Mouse (Mus musculus) urinary bladder, postnatal 36 days (tissue): ENCODE results near the gene Fzd4.

ENCODE experiments used
- DNase-seq, 2 experiments: peaks; one replicate each; pipeline ENCODE4 v3.0.0; 2022; ENCODE audit warnings: low spot score in 2 of 2, mixed read lengths in 1 of 2

The Fzd4 gene

DNA sequence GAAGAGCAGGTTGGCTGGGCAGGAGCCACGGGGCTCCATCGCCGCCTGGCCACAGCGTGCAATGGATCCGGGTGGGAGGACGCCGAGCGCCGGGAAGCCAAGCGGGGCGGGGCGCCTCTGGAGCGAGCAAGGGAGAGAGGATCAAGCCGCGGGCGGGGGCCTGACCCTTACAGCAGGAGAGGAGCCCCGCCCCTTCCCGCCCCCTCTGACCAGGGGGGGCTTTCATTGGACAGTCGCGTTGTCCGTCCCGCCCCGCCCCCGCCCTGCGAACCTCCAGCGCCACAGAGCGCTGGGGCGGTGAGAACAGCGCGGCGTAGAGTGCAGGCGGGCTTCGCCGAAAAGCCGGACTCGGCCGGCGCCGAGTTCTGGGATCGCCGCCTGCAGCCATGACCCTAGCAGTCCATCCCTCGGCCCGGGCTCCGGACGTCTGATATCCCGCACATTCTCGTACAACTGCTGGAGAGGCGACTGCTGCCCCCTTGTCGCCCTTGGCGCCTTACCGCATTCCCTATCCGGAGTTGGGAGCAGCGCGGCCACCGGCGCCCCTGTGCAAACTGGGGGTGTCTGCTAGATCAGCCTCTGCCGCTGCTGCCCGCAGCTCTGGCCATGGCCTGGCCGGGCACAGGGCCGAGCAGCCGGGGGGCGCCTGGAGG, at the start of gene Fzd4, which contains the start of gene Tmem135:
TSS of gene Fzd4 (plus strand) at position 275 of the 653 bp plus-strand sequence.
TSS of gene Tmem135 (minus strand) at position 142 of the 653 bp plus-strand sequence.
- DNase-seq = peak; percentile 88 to 94

DNA sequence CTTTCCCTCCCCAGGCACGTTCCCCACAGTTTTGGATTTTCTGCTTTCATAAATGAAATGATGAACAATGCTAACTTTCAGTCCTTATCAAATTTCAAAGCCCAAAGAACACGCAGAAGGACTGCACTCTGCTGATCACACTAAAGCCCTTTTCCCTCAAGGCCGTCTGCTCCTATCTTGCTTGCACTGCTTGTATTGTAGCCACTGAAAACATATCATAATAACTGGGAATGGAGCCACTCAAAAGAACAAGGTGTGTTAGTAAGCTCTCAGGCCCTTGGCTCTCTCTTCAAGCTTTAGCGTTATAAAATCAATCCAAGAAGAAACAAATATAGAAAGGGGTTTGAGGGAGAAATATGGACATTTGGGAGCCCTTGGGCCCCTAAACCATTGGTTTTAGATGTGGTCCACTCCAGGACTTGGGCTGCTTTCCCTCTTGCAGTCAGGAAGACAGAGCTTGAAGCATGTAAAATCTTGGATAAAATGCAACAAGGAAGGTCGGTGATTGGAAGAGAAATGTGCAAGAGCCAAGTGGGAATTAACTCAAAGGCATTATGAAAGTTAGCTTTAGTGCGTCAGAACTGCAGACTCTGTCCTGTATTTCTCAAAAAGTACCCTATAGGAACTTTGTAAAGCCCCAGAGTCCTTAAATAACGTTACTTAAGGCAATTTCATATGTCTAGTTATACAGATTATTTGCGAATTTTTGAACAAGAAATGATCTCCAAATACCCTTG, 48.5 kb upstream of the Fzd4 start:
- DNase-seq = no peak

DNA sequence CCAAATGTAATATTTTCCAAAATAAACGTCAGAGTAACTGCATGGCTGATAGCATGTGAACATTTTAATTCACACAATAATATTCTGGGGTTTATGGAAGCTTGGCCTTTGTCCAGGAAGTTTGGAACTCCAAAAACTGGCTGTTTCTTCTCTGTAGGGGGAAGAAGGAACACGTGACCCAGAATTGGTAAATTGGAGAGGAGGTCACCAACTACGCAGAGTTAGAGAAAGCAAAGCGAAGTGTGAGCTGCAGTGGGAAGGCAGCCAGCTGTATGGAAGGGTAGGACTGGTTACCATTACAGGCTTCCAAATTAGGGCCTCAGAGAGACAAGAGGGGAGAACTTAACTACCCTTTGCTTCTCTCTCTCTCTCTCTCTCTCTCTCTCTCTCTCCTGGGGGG, 47.8 kb upstream of the Fzd4 start:
- peak in 1 of 2 experiments; percentile 29 for DNase-seq

DNA sequence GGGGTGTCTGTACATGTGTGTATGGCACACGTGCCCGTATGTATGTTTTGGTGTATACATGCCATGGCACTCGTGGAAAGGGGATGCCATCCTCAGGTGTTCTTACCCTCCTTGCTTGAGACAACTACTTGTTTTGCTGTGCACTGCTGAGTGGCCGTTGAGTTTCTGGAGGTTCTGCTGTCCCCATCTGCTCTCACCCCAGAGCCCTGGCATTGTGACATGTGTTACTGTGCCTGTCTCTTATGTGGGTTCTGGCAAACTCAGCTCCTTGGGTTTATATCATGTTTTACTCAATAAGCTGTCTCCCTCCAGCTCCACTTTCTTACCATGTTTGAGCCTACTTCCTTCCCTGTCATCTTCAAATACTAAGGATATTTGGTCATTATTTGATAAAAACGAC, 40.2 kb upstream of the Fzd4 start:
- DNase-seq = no peak

DNA sequence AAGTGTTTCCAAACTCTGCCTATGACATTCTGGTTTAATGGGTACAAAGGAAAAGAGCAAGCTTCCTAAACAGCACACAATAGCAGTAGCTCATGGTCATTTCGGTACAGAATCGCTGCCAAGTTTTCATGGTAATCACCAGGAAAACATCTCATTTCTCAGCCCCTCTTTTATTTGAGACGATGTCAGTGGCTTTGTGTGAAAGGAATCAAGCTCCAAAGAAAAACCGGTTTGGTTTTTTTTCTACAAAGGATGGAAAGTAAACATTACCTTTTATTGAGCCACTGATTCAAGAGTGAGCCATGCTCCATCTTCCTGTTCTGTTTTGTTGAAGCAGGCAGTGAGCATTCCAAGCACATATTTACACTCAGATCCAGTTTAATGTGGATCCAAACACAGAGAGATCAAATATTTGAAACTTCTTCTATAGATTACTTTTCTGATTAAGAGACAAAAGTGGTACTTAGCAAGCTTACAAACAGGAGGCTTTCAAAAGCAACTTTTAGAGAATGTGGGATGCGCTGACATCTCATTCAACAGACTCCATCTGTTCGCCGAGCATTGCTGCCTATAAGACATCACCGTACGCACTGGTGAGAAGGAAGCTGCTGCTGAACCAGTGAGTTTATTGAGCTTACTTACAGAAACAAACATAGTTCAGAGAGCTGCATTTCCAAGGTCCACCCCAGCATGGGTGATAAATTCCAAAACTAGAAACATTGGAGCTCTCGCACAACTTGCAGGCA, 38.8 kb upstream of the Fzd4 start:
- DNase-seq = no peak

DNA sequence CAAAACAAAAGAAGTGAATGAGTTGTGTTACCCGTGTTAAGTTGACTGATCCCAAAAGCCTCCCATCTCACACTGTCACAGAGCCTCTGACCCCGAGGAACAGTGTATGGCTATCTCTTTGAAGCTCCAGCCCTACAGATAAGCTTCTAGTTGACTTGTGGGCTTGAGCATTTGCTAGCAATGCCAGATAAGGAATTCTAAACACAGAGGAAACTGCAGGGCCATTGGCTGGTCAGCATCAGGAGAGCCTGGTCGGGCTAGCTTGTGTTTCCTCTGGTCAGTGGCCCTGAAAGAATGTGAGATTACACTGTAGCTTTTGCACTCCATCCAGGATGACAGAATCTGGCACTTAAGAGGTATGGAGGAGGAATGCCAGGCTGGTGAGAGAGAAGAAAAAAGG, 36.5 kb upstream of the Fzd4 start:
- DNase-seq = no peak

DNA sequence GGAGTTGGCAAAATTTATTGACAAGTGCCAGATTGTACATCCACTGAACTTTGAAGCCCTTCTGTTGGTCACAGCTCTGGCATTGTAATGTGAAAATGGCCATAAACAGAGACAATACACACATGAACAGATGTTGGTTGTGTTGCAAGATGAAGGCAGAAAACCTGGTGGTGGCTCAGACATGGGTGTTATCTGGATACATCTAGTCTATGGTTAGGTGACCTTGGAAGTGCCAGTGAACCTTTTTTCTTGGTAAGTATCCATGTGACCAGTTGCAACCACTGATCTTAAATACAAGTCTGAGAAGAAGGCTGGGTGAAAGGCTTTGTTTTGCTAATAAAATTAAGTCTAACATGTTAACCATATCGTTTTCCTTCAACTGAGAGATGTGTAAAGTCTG, 34.1 kb upstream of the Fzd4 start:
- DNase-seq = no peak

DNA sequence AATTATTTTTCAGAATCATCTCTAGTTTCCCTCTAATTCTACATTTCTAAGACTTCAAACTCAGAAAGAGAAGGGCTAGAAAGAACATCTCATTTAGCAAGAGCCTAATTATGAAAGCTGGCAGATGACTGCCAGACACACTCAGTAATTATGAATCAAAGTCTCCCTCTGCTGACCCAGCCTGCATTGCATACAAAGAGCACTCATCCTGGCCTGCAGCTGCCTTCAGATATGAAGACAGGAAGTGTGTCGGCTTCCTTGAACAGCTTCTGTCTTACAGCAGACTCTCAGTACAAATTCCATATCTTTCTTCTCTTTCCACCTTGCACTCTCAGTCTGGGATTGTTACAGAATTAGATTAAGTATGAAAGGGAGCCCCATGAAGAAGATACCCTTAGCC, 33.2 kb upstream of the Fzd4 start:
- DNase-seq = peak in 1 of 2 experiments; percentile 55

DNA sequence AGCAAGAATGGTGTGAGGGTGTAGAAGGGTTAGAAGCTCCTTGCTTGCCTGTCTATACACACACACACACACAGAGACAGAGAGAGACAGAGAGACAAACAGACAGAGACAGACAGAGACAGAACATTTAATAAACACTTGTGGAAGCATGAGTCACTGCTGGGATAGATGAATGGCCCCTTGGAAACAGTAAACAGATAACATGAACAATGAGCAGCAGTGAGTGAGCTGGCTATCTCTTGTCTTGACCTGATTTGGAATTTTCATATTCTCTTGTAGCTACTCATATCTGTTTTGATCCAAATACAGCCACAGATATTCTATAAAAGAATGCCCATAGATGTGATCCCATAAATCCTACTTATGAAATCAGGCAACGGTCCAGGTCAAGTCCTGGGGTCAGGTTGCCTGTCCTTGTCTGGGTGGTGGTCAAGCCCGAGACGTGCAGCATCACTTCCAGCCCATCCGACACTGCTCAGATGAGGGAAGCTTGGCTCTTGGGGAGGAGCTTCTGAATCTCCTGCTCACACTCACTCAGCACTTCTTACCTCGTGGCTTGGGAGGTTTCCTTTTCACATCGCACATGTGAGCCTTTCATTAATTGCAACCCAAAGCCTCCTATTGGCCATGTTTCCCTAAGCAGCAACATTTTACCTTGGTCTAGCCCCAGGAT, 32.4 kb upstream of the Fzd4 start:
- DNase-seq = no peak

DNA sequence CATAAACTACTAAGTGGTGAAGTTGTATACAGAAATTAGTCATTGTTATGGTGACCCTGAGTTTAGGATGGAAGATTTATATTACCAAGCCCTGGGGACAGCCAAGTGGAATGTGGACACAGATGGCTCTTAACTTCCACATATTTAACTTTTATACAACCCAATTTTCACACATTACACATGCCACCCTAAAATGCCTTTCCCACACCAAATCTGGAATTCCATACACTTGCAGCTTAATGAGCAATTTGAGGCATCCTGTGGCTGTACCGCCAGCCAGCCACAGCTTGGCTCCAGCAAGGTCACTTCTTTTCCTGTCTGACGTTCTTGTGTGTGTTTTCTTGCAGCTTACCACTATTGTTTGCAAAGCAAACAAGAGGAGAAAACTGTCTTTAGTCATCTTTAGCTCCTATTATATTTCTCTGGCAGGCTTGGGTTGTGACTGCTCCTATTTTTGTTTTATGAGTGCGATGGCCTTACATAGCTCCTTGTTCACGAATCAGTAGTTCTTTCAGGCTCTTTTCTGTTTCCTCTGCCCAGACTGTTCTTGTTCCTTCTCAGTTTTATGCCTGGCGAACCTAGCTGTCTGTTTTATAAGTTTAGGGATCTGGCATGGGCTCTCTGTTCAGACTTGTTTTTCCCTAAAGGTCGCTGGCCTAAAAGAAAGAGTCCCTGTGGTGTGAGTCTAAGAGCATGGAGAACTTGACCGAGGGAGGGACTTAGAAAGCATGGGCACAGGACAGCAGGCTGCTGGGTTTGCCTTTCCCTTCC, 23.0 kb upstream of the Fzd4 start:
- DNase-seq = no peak

DNA sequence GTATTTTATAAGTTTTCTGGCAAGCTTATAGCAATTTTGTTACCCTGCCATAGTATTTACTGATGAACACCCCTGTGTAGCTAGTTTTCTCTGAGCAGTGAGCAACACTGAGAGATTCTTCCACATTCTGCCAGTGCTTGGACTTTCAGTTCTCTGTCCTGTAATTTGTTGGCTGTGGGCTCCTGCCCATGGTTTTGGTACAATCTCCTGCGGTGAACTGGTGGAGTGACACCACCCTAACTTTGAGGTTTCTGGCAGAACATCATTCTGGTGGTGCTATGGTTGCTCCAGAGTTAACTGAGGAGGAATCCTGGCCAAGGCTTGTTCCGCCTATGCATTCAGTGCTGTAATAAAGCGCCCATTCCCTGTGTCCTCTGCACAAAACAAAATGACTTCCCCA, 21.3 kb upstream of the Fzd4 start:
- no peak for DNase-seq

DNA sequence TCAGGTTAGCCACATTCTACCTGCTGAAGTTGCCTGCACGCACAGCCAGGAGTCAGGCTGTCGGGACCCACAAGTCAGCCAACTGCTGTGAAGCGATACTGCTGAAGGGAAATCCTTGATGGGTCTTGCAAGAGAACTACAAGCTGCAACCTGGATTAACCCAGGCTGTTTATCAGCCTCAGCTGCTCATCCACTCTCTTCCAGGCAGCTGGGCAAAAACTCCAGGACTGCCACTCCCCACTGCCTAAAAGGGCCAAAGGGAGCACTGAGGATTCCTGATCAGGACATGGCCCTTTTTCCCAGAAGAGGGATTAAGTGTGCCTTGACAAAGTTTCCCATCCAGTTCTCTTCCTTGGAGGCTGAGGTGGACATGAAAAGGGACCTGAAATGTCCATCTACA, 15.2 kb upstream of the Fzd4 start:
- DNase-seq = no peak

DNA sequence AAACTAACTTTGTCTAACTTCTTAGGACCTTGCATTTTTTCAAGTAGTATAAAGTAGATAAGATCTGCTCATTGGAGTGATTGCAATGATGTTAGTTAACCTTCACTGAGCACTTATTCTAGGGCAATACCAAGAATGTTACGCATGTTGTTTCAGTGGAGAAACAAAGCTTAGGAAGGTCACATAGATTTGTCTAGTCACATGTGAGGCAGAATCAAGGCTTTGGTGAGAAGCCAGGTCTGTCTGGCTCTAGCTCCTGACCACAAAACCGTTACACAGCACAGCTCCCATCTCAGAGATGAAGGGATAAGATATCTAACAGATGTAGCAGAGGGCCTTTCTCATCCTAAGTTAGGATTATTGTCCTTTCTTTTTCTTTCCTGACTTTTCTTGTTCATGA, 13.5 kb upstream of the Fzd4 start:
- DNase-seq = no peak

DNA sequence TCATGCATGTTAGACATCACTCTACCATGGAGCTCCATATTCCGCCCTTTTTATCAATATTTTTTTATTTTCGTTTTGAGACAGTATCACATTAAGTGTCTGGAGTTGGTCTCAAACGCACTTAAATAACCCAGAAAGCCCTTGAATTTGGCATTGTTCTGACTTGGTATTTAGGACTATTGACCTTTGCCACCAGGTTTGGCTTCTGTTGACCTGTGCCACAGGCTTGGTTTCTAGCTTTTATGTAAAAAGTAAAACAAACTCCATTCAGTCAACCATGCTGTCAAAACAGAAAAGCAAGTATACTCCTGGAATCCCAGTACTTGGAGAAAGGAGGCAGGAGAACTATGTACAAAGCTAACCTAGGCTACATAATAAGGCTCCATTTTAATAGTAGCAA, 12.9 kb upstream of the Fzd4 start:
- no peak for DNase-seq

DNA sequence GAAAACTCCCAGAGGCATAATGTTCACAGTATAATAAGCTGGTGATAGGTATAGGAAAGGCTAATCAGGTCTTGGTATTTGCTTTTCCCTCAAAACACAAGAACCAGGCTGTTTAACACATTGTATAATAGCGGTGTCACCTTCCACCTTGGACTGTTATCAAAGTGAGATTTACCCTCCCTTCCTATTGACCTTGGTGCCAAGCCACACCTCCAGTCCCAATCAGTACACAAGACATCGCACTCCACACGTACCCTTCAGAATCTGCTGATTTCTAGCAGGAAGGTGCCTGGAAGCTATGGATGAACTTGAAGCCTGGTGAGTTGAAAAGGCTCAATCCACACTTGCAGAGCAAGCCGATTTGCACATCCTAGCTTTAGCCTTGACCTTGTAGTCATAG, 12.3 kb upstream of the Fzd4 start:
- DNase-seq = no peak

DNA sequence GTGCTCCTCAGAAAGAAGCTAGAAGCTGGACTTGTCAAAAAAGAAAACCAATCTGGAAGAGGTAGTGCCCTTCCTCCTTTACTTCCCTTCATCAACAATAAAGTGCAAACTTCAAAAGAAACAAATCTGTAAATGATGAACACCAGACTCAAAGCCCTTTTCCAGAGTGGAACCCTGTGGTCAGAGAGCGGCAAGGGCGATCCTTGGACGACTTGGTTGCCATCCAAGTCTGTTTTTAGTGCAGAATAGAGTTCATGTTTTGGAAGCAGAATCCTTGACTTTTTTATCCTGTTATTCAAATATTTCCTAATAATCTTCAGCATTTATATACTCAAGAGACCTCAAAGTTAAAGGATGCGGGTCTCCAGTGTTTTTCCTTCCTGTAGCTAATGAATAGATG, 11.8 kb upstream of the Fzd4 start:
- no peak for DNase-seq

DNA sequence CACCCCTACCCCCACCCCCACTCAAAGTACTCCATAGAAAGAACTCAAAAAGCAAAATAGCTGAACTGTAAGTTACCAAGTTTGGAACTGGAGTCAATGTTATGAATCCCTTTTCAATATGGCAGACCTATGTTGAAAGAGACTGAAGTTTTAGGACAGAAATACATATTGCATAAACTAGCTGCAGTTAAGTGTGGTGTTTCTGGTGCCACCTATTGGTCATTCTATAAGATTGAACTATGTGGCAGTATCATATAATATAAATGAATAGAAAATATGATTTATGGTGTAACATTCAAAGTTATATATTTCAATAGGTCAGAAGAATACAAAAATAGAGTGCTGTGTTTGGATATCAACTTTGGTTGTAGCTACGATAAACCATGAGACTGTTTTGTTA, 11.3 kb upstream of the Fzd4 start:
- no peak for DNase-seq

DNA sequence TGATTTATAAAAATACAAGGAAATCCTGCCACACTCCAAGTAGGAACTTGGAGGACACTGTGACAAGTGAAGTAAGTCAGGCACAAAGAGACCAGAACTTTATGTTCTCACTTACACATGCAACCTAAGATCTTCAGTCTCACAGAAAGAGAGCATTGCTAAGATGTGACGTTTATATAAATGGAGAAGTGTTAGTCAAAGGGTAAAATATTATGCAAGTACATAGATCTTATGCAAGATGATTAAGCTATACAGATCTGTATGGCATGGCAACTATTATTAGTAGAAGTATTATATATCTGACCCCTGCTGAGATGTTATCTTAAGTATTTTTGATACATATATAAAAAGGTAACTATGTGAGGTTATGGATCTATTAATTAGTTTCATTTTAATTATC, 8.8 kb upstream of the Fzd4 start:
- DNase-seq = no peak

DNA sequence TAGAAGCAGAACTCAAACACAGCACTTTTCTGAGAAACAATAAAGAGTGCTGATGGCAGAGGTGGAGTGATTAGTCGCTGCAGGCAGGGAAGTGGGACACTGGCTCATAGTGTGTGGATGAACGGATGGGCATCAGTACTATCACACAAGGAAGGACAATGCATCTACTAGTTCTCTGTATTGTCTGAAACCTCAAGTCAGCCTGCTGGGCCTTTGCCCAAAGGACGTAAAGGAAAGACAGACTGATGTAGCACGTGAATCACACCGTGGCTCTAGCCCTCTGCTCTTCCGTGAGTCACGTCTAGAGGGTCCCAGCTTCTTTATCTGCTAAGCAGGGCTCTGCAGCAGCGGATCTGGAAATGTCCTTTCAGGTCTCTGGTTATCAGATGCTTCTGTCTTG, 7.8 kb upstream of the Fzd4 start:
- no peak for DNase-seq

DNA sequence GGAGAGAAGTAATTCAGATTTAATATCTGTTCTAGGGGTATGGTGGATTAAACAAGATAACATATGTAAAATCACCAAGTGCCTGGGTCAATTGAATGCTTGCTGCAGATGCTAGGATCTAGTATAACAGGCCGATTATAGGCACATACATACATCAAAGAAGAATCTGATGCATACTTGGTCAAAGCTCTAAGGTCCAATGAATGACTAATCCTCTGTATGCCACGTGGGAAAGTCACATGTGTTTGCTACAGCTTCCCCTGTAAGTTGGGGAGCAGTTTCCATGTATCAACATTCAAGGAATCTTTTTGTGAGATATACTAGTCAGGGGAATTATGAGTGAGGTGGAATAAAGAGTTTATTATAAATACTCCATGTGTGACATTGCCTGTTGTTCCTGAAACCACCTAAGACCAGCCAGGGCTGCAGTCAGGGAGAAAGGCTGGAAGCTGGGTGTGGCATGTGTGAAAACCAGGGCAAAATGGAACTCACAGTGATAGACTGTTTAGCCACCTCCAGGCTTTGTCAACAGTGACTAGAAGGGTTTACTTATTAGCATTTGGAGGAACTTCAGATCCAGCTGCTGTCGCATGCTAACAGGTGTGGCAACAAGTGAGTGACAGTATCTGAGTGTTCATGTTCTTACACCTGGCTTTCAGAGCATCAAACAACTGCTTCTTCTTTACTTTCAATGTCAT, 6.2 kb upstream of the Fzd4 start:
- DNase-seq = no peak

DNA sequence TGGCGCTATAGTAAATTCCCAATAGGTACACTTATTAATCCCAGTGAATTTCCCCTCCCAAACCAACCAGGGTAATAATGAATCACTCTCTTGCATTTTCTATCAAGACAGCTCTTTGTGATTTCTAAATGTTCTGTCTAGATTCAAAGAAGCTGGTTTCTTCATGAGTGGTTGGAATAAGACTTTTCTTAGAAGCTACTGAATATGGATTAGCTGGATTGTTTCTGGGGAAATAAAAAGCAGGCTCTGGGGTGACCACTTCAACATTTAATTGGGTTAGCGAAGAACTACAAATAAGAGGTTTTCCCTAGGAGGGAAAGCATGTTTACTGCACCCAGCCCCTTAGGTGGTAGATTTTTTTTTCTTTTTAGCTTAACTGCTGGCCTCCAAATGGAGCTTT, 3.4 kb upstream of the Fzd4 start:
- no peak for DNase-seq
